In the genomic region with DNA sequence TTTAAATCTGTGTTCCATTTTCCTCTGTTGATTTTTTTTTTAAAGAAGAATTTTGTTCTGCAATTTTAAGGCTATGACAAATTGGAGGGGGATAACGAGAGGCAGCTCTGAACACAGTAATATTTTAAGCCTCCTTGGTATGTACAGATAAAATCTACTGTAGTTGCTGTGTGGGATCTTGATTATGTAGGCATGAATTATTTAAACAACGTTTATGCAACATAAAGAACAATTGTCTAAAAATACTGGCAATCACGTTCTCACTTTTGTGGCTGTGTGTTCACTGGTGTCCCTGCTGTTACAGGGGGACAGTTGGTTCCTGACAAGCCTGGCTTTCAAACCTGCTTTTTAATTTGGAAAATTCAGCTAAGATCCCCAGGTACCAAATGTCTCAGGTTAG, we compare ENCODE assay signal across 22 mouse cellular contexts.
DNase-seq lines count a peak whose midpoint lies in the region; ATAC-seq and TF ChIP-seq lines count a peak whose summit lies in the region.
"Had no signal": no experiment of that assay in that cellular context is flagged by ENCODE, and none has a peak within 500 bp of the region (broad histone marks: within the 10 kb centered on the region; RNA-seq: fewer than 3 reads in every experiment).

No protein-coding gene starts in this region.

- no peaks in the 10 kb centered on the region for H3K36me3 ChIP-seq in embryonic facial prominence, embryonic 13.5 days
- no peaks in the 10 kb centered on the region for H3K36me3 ChIP-seq in embryonic facial prominence, embryonic 10.5 days (replicated peaks)
- no peaks in the 10 kb centered on the region for H3K36me3 ChIP-seq in neural tube, embryonic 13.5 days
- H3K36me3 ChIP-seq: embryonic facial prominence, embryonic 15.5 days; heart, embryonic 15.5 days; intestine, embryonic 15.5 days; limb, embryonic 15.5 days had no signal

- peaks cover 18% of the 10 kb centered on the region for H3K4me1 ChIP-seq in embryonic facial prominence, embryonic 13.5 days
- H3K4me1 ChIP-seq in embryonic facial prominence, embryonic 10.5 days, result peaks cover 14% of the 10 kb centered on the region
- H3K4me1 ChIP-seq in neural tube, embryonic 13.5 days (replicated peaks), result peaks cover 37% of the 10 kb centered on the region
- H3K4me1 ChIP-seq: heart, embryonic 15.5 days; megakaryocyte, embryonic 14.5 days had no signal

- no peak for TF ChIP-seq CTCF in layer of hippocampus, adult 2 months (conservative IDR thresholded peaks at IDR 0.05)

- 15% methylated on average over 3 of the region's 3 CpGs for WGBS in embryonic facial prominence, embryonic 13.5 days
- WGBS in embryonic facial prominence, embryonic 10.5 days, result 57% methylated on average over 3 of the region's 3 CpGs
- 38% methylated on average over 3 of the region's 3 CpGs for WGBS in neural tube, embryonic 13.5 days

- no peak for ATAC-seq in embryonic facial prominence, embryonic 13.5 days (ENCODE audit: insufficient number of reproducible peaks, insufficient read depth, low FRiP score, low TSS enrichment, low read depth)
- no peak for ATAC-seq in neural tube, embryonic 13.5 days (ENCODE audit: low read depth)
- ATAC-seq: intestine, embryonic 15.5 days had no signal

- no peak for DNase-seq in embryonic facial prominence, embryonic 10.5 days (ENCODE audit: low spot score)
- no peak for DNase-seq in layer of hippocampus, adult 2 months (ENCODE audit: low spot score in 2 of 2)
- no peak for DNase-seq in layer of hippocampus, postnatal 36 days
- DNase-seq in neural tube, embryonic 10.5 days (ENCODE audit: extremely low spot score, low spot score), result no peak
- DNase-seq in telencephalon, adult 2 months (ENCODE audit: low read depth, low spot score), result peak; percentile 48
- DNase-seq in T-cell, adult 2 months (ENCODE audit: low spot score), result no peak
- DNase-seq: cerebellum, postnatal 14 days; heart, postnatal 36 days; kidney, adult 9 months; kidney, postnatal 14 days; left cerebral cortex, postnatal 4 days; right cerebral cortex, postnatal 4 days; thymus, postnatal 25 days had no signal

- no peak overlapping the region for H3K4me2 ChIP-seq in embryonic facial prominence, embryonic 13.5 days
- no peak overlapping the region for H3K4me2 ChIP-seq in neural tube, embryonic 13.5 days
- H3K4me2 ChIP-seq: embryonic facial prominence, embryonic 15.5 days; heart, embryonic 15.5 days; intestine, embryonic 15.5 days; limb, embryonic 15.5 days; lung, embryonic 14.5 days had no signal

- no peaks in the 10 kb centered on the region for H3K27me3 ChIP-seq in embryonic facial prominence, embryonic 13.5 days
- H3K27me3 ChIP-seq in embryonic facial prominence, embryonic 10.5 days (replicated peaks; ENCODE audit: low read depth, poor library complexity, severe bottlenecking), result no peaks in the 10 kb centered on the region; the same call in 1 of the 2 replicates
- H3K27me3 ChIP-seq in neural tube, embryonic 13.5 days, result no peaks in the 10 kb centered on the region
- H3K27me3 ChIP-seq: embryonic facial prominence, embryonic 15.5 days; heart, embryonic 15.5 days; intestine, embryonic 15.5 days; limb, embryonic 15.5 days had no signal

- H3K9me3 ChIP-seq in embryonic facial prominence, embryonic 13.5 days, result no peaks in the 10 kb centered on the region
- no peaks in the 10 kb centered on the region for H3K9me3 ChIP-seq in embryonic facial prominence, embryonic 10.5 days
- no peaks in the 10 kb centered on the region for H3K9me3 ChIP-seq in neural tube, embryonic 13.5 days
- H3K9me3 ChIP-seq: embryonic facial prominence, embryonic 15.5 days; heart, embryonic 15.5 days; intestine, embryonic 15.5 days; limb, embryonic 15.5 days had no signal

- no peak overlapping the region for H3K4me3 ChIP-seq in embryonic facial prominence, embryonic 13.5 days
- no peak overlapping the region for H3K4me3 ChIP-seq in embryonic facial prominence, embryonic 10.5 days
- no peak overlapping the region for H3K4me3 ChIP-seq in layer of hippocampus, adult 2 months
- H3K4me3 ChIP-seq in neural tube, embryonic 13.5 days, result no peak overlapping the region
- H3K4me3 ChIP-seq: embryonic facial prominence, embryonic 15.5 days; heart, embryonic 15.5 days; intestine, embryonic 15.5 days; limb, embryonic 15.5 days; megakaryocyte, embryonic 14.5 days had no signal

- no peak overlapping the region for H3K9ac ChIP-seq in embryonic facial prominence, embryonic 13.5 days
- H3K9ac ChIP-seq in neural tube, embryonic 13.5 days, result no peak overlapping the region
- H3K9ac ChIP-seq: embryonic facial prominence, embryonic 15.5 days; heart, embryonic 15.5 days; intestine, embryonic 15.5 days; limb, embryonic 15.5 days; liver, embryonic 14.5 days; lung, embryonic 14.5 days had no signal

- peak overlapping the region; percentile 72 for H3K27ac ChIP-seq in embryonic facial prominence, embryonic 13.5 days
- H3K27ac ChIP-seq in embryonic facial prominence, embryonic 10.5 days (replicated peaks), result no peak overlapping the region
- H3K27ac ChIP-seq in layer of hippocampus, adult 2 months, result peak overlapping the region; percentile 7
- H3K27ac ChIP-seq in neural tube, embryonic 13.5 days (replicated peaks), result 0 out of 2 replicates have a peak overlapping the region, but pooled peaks have one; percentile 19
- H3K27ac ChIP-seq: embryonic facial prominence, embryonic 15.5 days; heart, embryonic 15.5 days; intestine, embryonic 15.5 days; limb, embryonic 15.5 days; liver, embryonic 14.5 days had no signal
